Mouse (Mus musculus) stomach, postnatal 0 days (tissue): Measurements from ENCODE around the gene S1pr1. TPM values are rescaled to one million over a fixed set of nuclear protein-coding genes. Genes with fewer than 3 reads are reported as not detected.

Experiments
- ATAC-seq: fragments of 200-750 bp; cut with Nextera tagmentation; 2 replicates; pipeline ENCODE4 v1.8.0; 2017; ENCODE audit not compliant: low FRiP score, low TSS enrichment
- DNase-seq: peaks from one replicate; pipeline ENCODE4 v3.0.0-alpha.2; 2016; ENCODE audit warnings: low spot score
- H3K27ac ChIP-seq: fragments of 300-500 bp; sonication (generic); replicated peaks from 2 replicates; pipeline ENCODE4 v1.5.1; 2014; ENCODE audit warnings: mild to moderate bottlenecking, control low read depth
- H3K27me3 ChIP-seq: fragments of 300-500 bp; sonication (generic); 2 replicates; pipeline ENCODE4 v1.6.1; 2014; ENCODE audit warnings: low read length; ENCODE audit not compliant: control insufficient read depth, insufficient read depth
- H3K36me3 ChIP-seq: fragments of 300-500 bp; sonication (generic); 2 replicates; pipeline ENCODE4 v1.6.1; 2014; ENCODE audit warnings: low read length, mixed read lengths; ENCODE audit not compliant: control insufficient read depth, insufficient read depth
- H3K4me1 ChIP-seq: fragments of 300-500 bp; sonication (generic); replicated peaks from 2 replicates; pipeline ENCODE4 v1.6.1; 2014; ENCODE audit warnings: antibody characterized with exemption; ENCODE audit not compliant: control insufficient read depth, insufficient read depth
- H3K4me2 ChIP-seq: fragments of 300-500 bp; sonication (generic); replicated peaks from 2 replicates; pipeline ENCODE4 v1.6.1; 2014; ENCODE audit warnings: low read depth, mild to moderate bottlenecking, control low read depth, moderate library complexity
- H3K4me3 ChIP-seq: fragments of 300-500 bp; sonication (generic); 2 replicates; pipeline ENCODE4 v1.5.1; 2014; ENCODE audit warnings: low read depth, low read length, control low read depth
- H3K9ac ChIP-seq: fragments of 300-500 bp; sonication (generic); 2 replicates; pipeline ENCODE4 v1.6.1; 2014; ENCODE audit warnings: mild to moderate bottlenecking, low read length, control low read depth, mixed read lengths
- H3K9me3 ChIP-seq: fragments of 300-500 bp; sonication (generic); 2 replicates; pipeline ENCODE4 v1.6.1; 2016; ENCODE audit warnings: low read length; ENCODE audit not compliant: control insufficient read depth
- CTCF ChIP-seq: IDR thresholded peaks from 2 replicates; pipeline ENCODE4 v1.5.1; 2016; ENCODE audit warnings: antibody characterized with exemption, low read depth, mild to moderate bottlenecking, moderate library complexity
- EP300 ChIP-seq: optimal IDR thresholded peaks from 2 replicates; pipeline ENCODE3; 2016; ENCODE audit warnings: antibody characterized with exemption
- WGBS: fragments of 180-500 bp; shearing (Covaris S2); extraction: QIAGEN DNeasy Blood & Tissue Kit; methylation state at CpG from one replicate; pipeline ENCODE4 v1.1.7; 2014; 5-methylcytosine and 5-hydroxymethylcytosine counted together
- polyA plus RNA-seq: library from polyadenylated mRNA; unstranded; fragments of >200 nt; fragmentation: Nextera tagmentation; extraction: Ambion mirVana; gene quantifications from 2 replicates; pipeline ENCODE4 v1.2.1, GENCODE M21; 2015

The S1pr1 gene
- polyA plus RNA-seq, 1 experiment from 2014 or later = 6.7 TPM

GRCm38 (mm10) chr3:115750369-115750768, 35.5 kb upstream of the S1pr1 start:
- Histone ChIP-seq H3K27me3 (no peaks in the 10 kb centered on the region), H3K9me3 (no peaks in the 10 kb centered on the region), H3K36me3 (no peaks in the 10 kb centered on the region), H3K27ac (no peak overlapping the region), H3K4me2 (no peak overlapping the region), H3K9ac (no peak overlapping the region), H3K4me3 (no peak overlapping the region), H3K4me1 (no peaks in the 10 kb centered on the region)
- no peak for ATAC-seq
- 80% methylated on average over 3 of the region's 3 CpGs for WGBS
- DNase-seq = no peak
- TF ChIP-seq CTCF (no peak), EP300 (no peak)

- Histone ChIP-seq H3K9ac (no peak overlapping the region), H3K9me3 (no peaks in the 10 kb centered on the region), H3K27me3 (no peaks in the 10 kb centered on the region), H3K4me1 (no peaks in the 10 kb centered on the region), H3K4me3 (no peak overlapping the region), H3K36me3 (no peaks in the 10 kb centered on the region), H3K27ac (no peak overlapping the region), H3K4me2 (no peak overlapping the region)
- DNase-seq = no peak
- 56% methylated on average over 5 of the region's 5 CpGs for WGBS
- ATAC-seq = no peak
- TF ChIP-seq EP300 = no peak
- no peak for TF ChIP-seq CTCF
Measured at GRCm38 (mm10) chr3:115748289-115748989, 33.6 kb upstream of the S1pr1 start.

GRCm38 (mm10) chr3:115746511-115746910, 31.6 kb upstream of the S1pr1 start:
- ATAC-seq (no peak), DNase-seq (no peak)
- Histone ChIP-seq H3K4me2 (no peak overlapping the region), H3K9ac (no peak overlapping the region), H3K27me3 (no peaks in the 10 kb centered on the region), H3K36me3 (no peaks in the 10 kb centered on the region), H3K9me3 (no peaks in the 10 kb centered on the region), H3K4me1 (no peaks in the 10 kb centered on the region), H3K27ac (no peak overlapping the region), H3K4me3 (no peak overlapping the region)
- TF ChIP-seq EP300 = no peak
- TF ChIP-seq CTCF = no peak
- WGBS = 84% methylated on average over 8 of the region's 8 CpGs

- no peak for ATAC-seq
- Histone ChIP-seq H3K27ac (no peak overlapping the region), H3K36me3 (no peaks in the 10 kb centered on the region), H3K9ac (no peak overlapping the region), H3K4me2 (no peak overlapping the region), H3K4me3 (no peak overlapping the region), H3K27me3 (no peaks in the 10 kb centered on the region), H3K9me3 (no peaks in the 10 kb centered on the region), H3K4me1 (no peaks in the 10 kb centered on the region)
- 81% methylated on average over 11 of the region's 11 CpGs for WGBS
- TF ChIP-seq CTCF (no peak), EP300 (no peak)
- DNase-seq = no peak
Measured at GRCm38 (mm10) chr3:115745088-115745487, 30.2 kb upstream of the S1pr1 start.

GRCm38 (mm10) chr3:115738524-115738923, 23.7 kb upstream of the S1pr1 start:
- no peak for DNase-seq
- H3K9ac ChIP-seq = no peak overlapping the region
- TF ChIP-seq CTCF (no peak), EP300 (no peak)
- H3K27me3 ChIP-seq = no peaks in the 10 kb centered on the region
- no peak overlapping the region for H3K27ac ChIP-seq
- H3K4me3 ChIP-seq = no peak overlapping the region
- WGBS = 39% methylated on average over 2 of the region's 2 CpGs
- no peaks in the 10 kb centered on the region for H3K4me1 ChIP-seq
- H3K9me3 ChIP-seq = no peaks in the 10 kb centered on the region
- no peaks in the 10 kb centered on the region for H3K36me3 ChIP-seq
- no peak for ATAC-seq
- no peak overlapping the region for H3K4me2 ChIP-seq

GRCm38 (mm10) chr3:115737785-115738318, 23.0 kb upstream of the S1pr1 start:
- no peak overlapping the region for H3K4me2 ChIP-seq
- H3K27ac ChIP-seq = no peak overlapping the region
- no peaks in the 10 kb centered on the region for H3K36me3 ChIP-seq
- H3K27me3 ChIP-seq = no peaks in the 10 kb centered on the region
- TF ChIP-seq EP300 = no peak
- TF ChIP-seq CTCF = no peak
- DNase-seq (no peak), ATAC-seq (no peak)
- no peak overlapping the region for H3K9ac ChIP-seq
- H3K4me3 ChIP-seq = no peak overlapping the region
- no peaks in the 10 kb centered on the region for H3K4me1 ChIP-seq
- WGBS = 52% methylated on average over 11 of the region's 11 CpGs
- no peaks in the 10 kb centered on the region for H3K9me3 ChIP-seq
